Mouse (Mus musculus) lung, adult 2 months (tissue): ENCODE results near the gene Dpp6.

ENCODE experiments used
- CTCF ChIP-seq: fragments of 200-500 bp; IDR thresholded peaks from 2 replicates; pipeline ENCODE4 v1.5.1; 2011; ENCODE audit warnings: mild to moderate bottlenecking, low read length, control low read depth; ENCODE audit not compliant: insufficient read depth
- POLR2A ChIP-seq: fragments of 200-500 bp; IDR thresholded peaks from 2 replicates; pipeline ENCODE4 v1.6.1; 2011; ENCODE audit warnings: low read depth, mild to moderate bottlenecking, control low read depth, low read length, borderline replicate concordance; ENCODE audit errors: extremely low read depth

- TF ChIP-seq POLR2A: no peak
- no peak for TF ChIP-seq CTCF
Measured at GRCm38 (mm10) chr5:27739216-27739615, 922.2 kb downstream of the Dpp6 start.
